Mouse (Mus musculus): ENCODE measurements around the gene Hdac9. TPM values are rescaled to one million over a fixed set of nuclear protein-coding genes. Genes with fewer than 3 reads are reported as not detected.

Gene Hdac9
- polyA plus RNA-seq, 1 experiment from 2014 or later: 5.3 TPM

GRCm38 (mm10) chr12:34696736-34697135 is 220.2 kb downstream of the Hdac9 start:
- Histone ChIP-seq H3K27me3 (ENCODE audit: control insufficient read depth, insufficient read depth, low read length) (no peaks in the 10 kb centered on the region), H3K4me3 (ENCODE audit: low read length) (no peak overlapping the region), H3K36me3 (ENCODE audit: control insufficient read depth, insufficient read depth, low read length) (no peaks in the 10 kb centered on the region), H3K27ac (ENCODE audit: low read depth, low read length) (no peak overlapping the region), H3K4me2 (replicated peaks; ENCODE audit: low read depth, low read length) (no peak overlapping the region), H3K9ac (ENCODE audit: low read depth, low read length) (no peak overlapping the region), H3K4me1 (ENCODE audit: control insufficient read depth, insufficient read depth, low read length) (no peaks in the 10 kb centered on the region), H3K9me3 (ENCODE audit: control insufficient read depth, low read length) (no peaks in the 10 kb centered on the region)
- WGBS: 81% methylated on average over 1 of the region's 1 CpGs
- no peak for ATAC-seq (ENCODE audit: low FRiP score, low TSS enrichment)

GRCm38 (mm10) chr12:34688941-34689340 is 228.0 kb downstream of the Hdac9 start:
- Histone ChIP-seq H3K4me2 (replicated peaks; ENCODE audit: low read depth, low read length) (no peak overlapping the region), H3K4me1 (ENCODE audit: control insufficient read depth, insufficient read depth, low read length) (no peaks in the 10 kb centered on the region), H3K9ac (ENCODE audit: low read depth, low read length) (no peak overlapping the region), H3K36me3 (ENCODE audit: control insufficient read depth, insufficient read depth, low read length) (no peaks in the 10 kb centered on the region), H3K4me3 (ENCODE audit: low read length) (no peak overlapping the region), H3K27me3 (ENCODE audit: control insufficient read depth, insufficient read depth, low read length) (no peaks in the 10 kb centered on the region), H3K9me3 (ENCODE audit: control insufficient read depth, low read length) (no peaks in the 10 kb centered on the region), H3K27ac (ENCODE audit: low read depth, low read length) (no peak overlapping the region)
- ATAC-seq (ENCODE audit: low FRiP score, low TSS enrichment): no peak
- WGBS: 74% methylated on average over 4 of the region's 4 CpGs

- WGBS: 57% methylated on average over 4 of the region's 4 CpGs
- no peak overlapping the region for H3K4me3 ChIP-seq (ENCODE audit: low read length)
- no peak overlapping the region for H3K27ac ChIP-seq (ENCODE audit: low read depth, low read length)
- H3K4me1 ChIP-seq (ENCODE audit: control insufficient read depth, insufficient read depth, low read length): no peaks in the 10 kb centered on the region
- no peak overlapping the region for H3K4me2 ChIP-seq (replicated peaks; ENCODE audit: low read depth, low read length)
- H3K36me3 ChIP-seq (ENCODE audit: control insufficient read depth, insufficient read depth, low read length): no peaks in the 10 kb centered on the region
- H3K9ac ChIP-seq (ENCODE audit: low read depth, low read length): no peak overlapping the region
- H3K27me3 ChIP-seq (ENCODE audit: control insufficient read depth, insufficient read depth, low read length): no peaks in the 10 kb centered on the region
- H3K9me3 ChIP-seq (ENCODE audit: control insufficient read depth, low read length): no peaks in the 10 kb centered on the region
- ATAC-seq (ENCODE audit: low FRiP score, low TSS enrichment): no peak
These were observed 233.5 kb downstream of the Hdac9 start for GRCm38 (mm10) chr12:34683375-34683774.

GRCm38 (mm10) chr12:34682657-34683056 is 234.2 kb downstream of the Hdac9 start:
- Histone ChIP-seq H3K36me3 (ENCODE audit: control insufficient read depth, insufficient read depth, low read length) (no peaks in the 10 kb centered on the region), H3K27ac (ENCODE audit: low read depth, low read length) (no peak overlapping the region), H3K4me1 (ENCODE audit: control insufficient read depth, insufficient read depth, low read length) (no peaks in the 10 kb centered on the region), H3K9me3 (ENCODE audit: control insufficient read depth, low read length) (no peaks in the 10 kb centered on the region), H3K27me3 (ENCODE audit: control insufficient read depth, insufficient read depth, low read length) (no peaks in the 10 kb centered on the region), H3K4me2 (replicated peaks; ENCODE audit: low read depth, low read length) (no peak overlapping the region), H3K9ac (ENCODE audit: low read depth, low read length) (no peak overlapping the region), H3K4me3 (ENCODE audit: low read length) (no peak overlapping the region)
- 96% methylated on average over 3 of the region's 3 CpGs for WGBS
- no peak for ATAC-seq (ENCODE audit: low FRiP score, low TSS enrichment)

GRCm38 (mm10) chr12:34680576-34680975 is 236.3 kb downstream of the Hdac9 start:
- Histone ChIP-seq H3K4me2 (replicated peaks; ENCODE audit: low read depth, low read length) (no peak overlapping the region), H3K9me3 (ENCODE audit: control insufficient read depth, low read length) (no peaks in the 10 kb centered on the region), H3K9ac (ENCODE audit: low read depth, low read length) (no peak overlapping the region), H3K27ac (ENCODE audit: low read depth, low read length) (no peak overlapping the region), H3K36me3 (ENCODE audit: control insufficient read depth, insufficient read depth, low read length) (no peaks in the 10 kb centered on the region), H3K27me3 (ENCODE audit: control insufficient read depth, insufficient read depth, low read length) (no peaks in the 10 kb centered on the region), H3K4me1 (ENCODE audit: control insufficient read depth, insufficient read depth, low read length) (no peaks in the 10 kb centered on the region), H3K4me3 (ENCODE audit: low read length) (no peak overlapping the region)
- ATAC-seq (ENCODE audit: low FRiP score, low TSS enrichment): no peak
- WGBS: 66% methylated on average over 5 of the region's 5 CpGs

- H3K4me1 ChIP-seq (ENCODE audit: control insufficient read depth, insufficient read depth, low read length): no peaks in the 10 kb centered on the region
- H3K36me3 ChIP-seq (ENCODE audit: control insufficient read depth, insufficient read depth, low read length): no peaks in the 10 kb centered on the region
- H3K4me3 ChIP-seq (ENCODE audit: low read length): no peak overlapping the region
- H3K27ac ChIP-seq (ENCODE audit: low read depth, low read length): no peak overlapping the region
- ATAC-seq (ENCODE audit: low FRiP score, low TSS enrichment): no peak
- no peaks in the 10 kb centered on the region for H3K9me3 ChIP-seq (ENCODE audit: control insufficient read depth, low read length)
- H3K9ac ChIP-seq (ENCODE audit: low read depth, low read length): no peak overlapping the region
- 91% methylated on average over 6 of the region's 6 CpGs for WGBS
- H3K27me3 ChIP-seq (ENCODE audit: control insufficient read depth, insufficient read depth, low read length): no peaks in the 10 kb centered on the region
- no peak overlapping the region for H3K4me2 ChIP-seq (replicated peaks; ENCODE audit: low read depth, low read length)
These were observed 239.8 kb downstream of the Hdac9 start for GRCm38 (mm10) chr12:34677110-34677509.

- no peaks in the 10 kb centered on the region for H3K4me1 ChIP-seq (ENCODE audit: control insufficient read depth, insufficient read depth, low read length)
- H3K27ac ChIP-seq (ENCODE audit: low read depth, low read length): no peak overlapping the region
- H3K4me3 ChIP-seq (ENCODE audit: low read length): no peak overlapping the region
- H3K36me3 ChIP-seq (ENCODE audit: control insufficient read depth, insufficient read depth, low read length): no peaks in the 10 kb centered on the region
- no peak overlapping the region for H3K4me2 ChIP-seq (replicated peaks; ENCODE audit: low read depth, low read length)
- ATAC-seq (ENCODE audit: low FRiP score, low TSS enrichment): no peak
- H3K9me3 ChIP-seq (ENCODE audit: control insufficient read depth, low read length): no peaks in the 10 kb centered on the region
- 75% methylated on average over 2 of the region's 2 CpGs for WGBS
- no peak overlapping the region for H3K9ac ChIP-seq (ENCODE audit: low read depth, low read length)
- no peaks in the 10 kb centered on the region for H3K27me3 ChIP-seq (ENCODE audit: control insufficient read depth, insufficient read depth, low read length)
These were observed 242.7 kb downstream of the Hdac9 start for GRCm38 (mm10) chr12:34674235-34674634.

- ATAC-seq (ENCODE audit: low FRiP score, low TSS enrichment): no peak
- WGBS: 83% methylated on average over 4 of the region's 4 CpGs
- H3K9ac ChIP-seq (ENCODE audit: low read depth, low read length): no peak overlapping the region
These were observed 243.4 kb downstream of the Hdac9 start for GRCm38 (mm10) chr12:34673539-34673938.

GRCm38 (mm10) chr12:34664758-34665157 is 252.1 kb downstream of the Hdac9 start:
- Histone ChIP-seq H3K4me1 (ENCODE audit: control insufficient read depth, insufficient read depth, low read length) (no peaks in the 10 kb centered on the region), H3K9me3 (ENCODE audit: control insufficient read depth, low read length) (no peaks in the 10 kb centered on the region), H3K27me3 (ENCODE audit: control insufficient read depth, insufficient read depth, low read length) (no peaks in the 10 kb centered on the region), H3K36me3 (ENCODE audit: control insufficient read depth, insufficient read depth, low read length) (no peaks in the 10 kb centered on the region), H3K4me3 (ENCODE audit: low read length) (no peak overlapping the region), H3K4me2 (replicated peaks; ENCODE audit: low read depth, low read length) (no peak overlapping the region), H3K9ac (ENCODE audit: low read depth, low read length) (no peak overlapping the region), H3K27ac (ENCODE audit: low read depth, low read length) (no peak overlapping the region)
- 0 out of 2 replicates have a peak, but pooled peaks have one; percentile 32 for ATAC-seq (ENCODE audit: low FRiP score, low TSS enrichment)
- WGBS: 7% methylated on average over 3 of the region's 3 CpGs

More at GRCm38 (mm10) chr12:34673539-34673938, 243.4 kb downstream of the Hdac9 start:
- no peaks in the 10 kb centered on the region for H3K9me3 ChIP-seq (ENCODE audit: control insufficient read depth, low read length)
- no peaks in the 10 kb centered on the region for H3K4me1 ChIP-seq (ENCODE audit: control insufficient read depth, insufficient read depth, low read length)
- no peak overlapping the region for H3K27ac ChIP-seq (ENCODE audit: low read depth, low read length)
- H3K4me2 ChIP-seq (replicated peaks; ENCODE audit: low read depth, low read length): no peak overlapping the region
- H3K36me3 ChIP-seq (ENCODE audit: control insufficient read depth, insufficient read depth, low read length): no peaks in the 10 kb centered on the region
- H3K4me3 ChIP-seq (ENCODE audit: low read length): no peak overlapping the region
- H3K27me3 ChIP-seq (ENCODE audit: control insufficient read depth, insufficient read depth, low read length): no peaks in the 10 kb centered on the region

GRCm38 (mm10) chr12:34661378-34661777 is 255.5 kb downstream of the Hdac9 start:
- no peak for ATAC-seq (ENCODE audit: low FRiP score, low TSS enrichment)
- H3K4me1 ChIP-seq (ENCODE audit: control insufficient read depth, insufficient read depth, low read length): no peaks in the 10 kb centered on the region
- H3K9me3 ChIP-seq (ENCODE audit: control insufficient read depth, low read length): no peaks in the 10 kb centered on the region
- H3K27ac ChIP-seq (ENCODE audit: low read depth, low read length): no peak overlapping the region
- H3K27me3 ChIP-seq (ENCODE audit: control insufficient read depth, insufficient read depth, low read length): no peaks in the 10 kb centered on the region
- no peak overlapping the region for H3K9ac ChIP-seq (ENCODE audit: low read depth, low read length)
- no peak overlapping the region for H3K4me2 ChIP-seq (replicated peaks; ENCODE audit: low read depth, low read length)
- H3K36me3 ChIP-seq (ENCODE audit: control insufficient read depth, insufficient read depth, low read length): no peaks in the 10 kb centered on the region
- no peak overlapping the region for H3K4me3 ChIP-seq (ENCODE audit: low read length)
